Mouse (Mus musculus): ENCODE measurements around the gene Limch1.

- TF ChIP-seq CTCF (IDR thresholded peaks at IDR 0.05; ENCODE audit: low read depth) (no peak), EP300 (optimal IDR thresholded peaks at IDR 0.05) (no peak)
Measured at GRCm38 (mm10) chr5:66884505-66884904, 138.9 kb downstream of the Limch1 start.

Measured in stomach, postnatal 0 days (tissue).